Mouse (Mus musculus) kidney, embryonic 16.5 days (tissue): ENCODE results near the gene Rnf208. TPM values are rescaled to one million over a fixed set of nuclear protein-coding genes. Genes with fewer than 3 reads are reported as not detected.
"Not testable (repeated sequence)": the region's sequence is repeated elsewhere in the genome, so short reads cannot be mapped to it uniquely, and the experiment has no call there.

Source experiments
- ATAC-seq: fragments of 200-750 bp; cut with Nextera tagmentation; 2 replicates; pipeline ENCODE4 v1.8.0; 2017; ENCODE audit warnings: moderate TSS enrichment; ENCODE audit not compliant: low FRiP score, low TSS enrichment
- H3K27ac ChIP-seq: fragments of 300-500 bp; sonication (generic); 2 replicates; pipeline ENCODE4 v1.5.1; 2014; ENCODE audit warnings: low read length
- H3K27me3 ChIP-seq: fragments of 300-500 bp; sonication (generic); 2 replicates; pipeline ENCODE4 v1.6.1; 2014; ENCODE audit warnings: low read length, control low read depth, mixed read lengths; ENCODE audit not compliant: insufficient read depth
- H3K36me3 ChIP-seq: fragments of 300-500 bp; sonication (generic); 2 replicates; pipeline ENCODE4 v1.6.1; 2014; ENCODE audit warnings: low read length, control low read depth, mixed read lengths; ENCODE audit not compliant: insufficient read depth
- H3K4me1 ChIP-seq: fragments of 300-500 bp; sonication (generic); 2 replicates; pipeline ENCODE4 v1.6.1; 2014; ENCODE audit warnings: low read length, control low read depth, mixed read lengths; ENCODE audit not compliant: insufficient read depth
- H3K4me2 ChIP-seq: fragments of 300-500 bp; sonication (generic); replicated peaks from 2 replicates; pipeline ENCODE4 v1.6.1; 2014; ENCODE audit warnings: low read depth, low read length
- H3K4me3 ChIP-seq: fragments of 300-500 bp; sonication (generic); 2 replicates; pipeline ENCODE4 v1.5.1; 2014; ENCODE audit warnings: mild to moderate bottlenecking, low read length
- H3K9ac ChIP-seq: fragments of 300-500 bp; sonication (generic); replicated peaks from 2 replicates; pipeline ENCODE4 v1.6.1; 2014; ENCODE audit warnings: low read length
- H3K9me3 ChIP-seq: fragments of 300-500 bp; sonication (generic); 2 replicates; pipeline ENCODE4 v1.6.1; 2016; ENCODE audit warnings: low read length, control low read depth
- WGBS: fragments of 180-500 bp; shearing (Covaris S2); extraction: QIAGEN DNeasy Blood & Tissue Kit; methylation state at CpG from one replicate; pipeline ENCODE4 v1.1.7; 2014; 5-methylcytosine and 5-hydroxymethylcytosine counted together
- polyA plus RNA-seq: library from polyadenylated mRNA; unstranded; fragments of >200 nt; fragmentation: Nextera tagmentation; extraction: Ambion mirVana; gene quantifications from 2 replicates; pipeline ENCODE4 v1.2.1, GENCODE M21; 2015

Gene Rnf208
- polyA plus RNA-seq, 1 experiment from 2014 or later = 26.3 TPM

DNA sequence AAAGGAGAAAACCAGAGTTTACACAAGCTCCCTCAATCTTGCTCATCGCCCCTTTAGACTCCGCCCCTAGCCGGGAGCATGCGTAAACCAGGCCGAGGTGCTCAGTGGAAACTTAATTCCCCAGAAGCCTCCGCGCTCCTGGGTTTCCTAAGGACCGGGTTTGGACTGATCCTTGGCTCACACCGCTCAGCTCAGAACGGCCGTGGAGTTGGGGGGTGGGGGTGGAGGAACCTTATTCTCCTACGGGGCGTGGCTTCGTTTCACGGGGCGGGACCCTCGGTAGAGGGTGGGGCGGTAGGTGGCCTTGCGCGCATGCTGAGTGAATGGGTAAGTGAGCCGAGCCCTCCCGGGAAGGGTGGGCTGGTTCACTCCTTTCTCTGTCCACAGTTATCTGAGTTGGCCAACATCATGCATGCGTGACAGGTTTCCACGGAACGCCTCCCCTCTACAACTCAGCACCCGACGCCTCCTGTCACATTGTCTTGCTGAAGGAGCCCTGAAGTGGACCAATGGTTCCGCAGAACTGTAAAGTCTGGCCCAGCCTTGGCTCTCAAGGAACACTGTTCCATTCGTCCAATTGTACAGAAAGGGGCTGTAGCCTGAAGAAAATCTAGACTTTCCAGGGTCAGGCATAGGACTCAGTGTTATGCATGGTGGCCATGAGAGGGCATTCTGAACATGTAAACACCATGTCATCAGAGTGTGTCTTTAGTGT lies 1.2 kb upstream of the Rnf208 start:
- Histone ChIP-seq H3K36me3 (0 out of 2 replicates have a peak, but pooled peaks cover 3% of the 10 kb centered on the region), H3K9me3 (no peaks in the 10 kb centered on the region), H3K27ac (peak overlapping the region; percentile 56), H3K4me3 (peak overlapping the region; percentile 63), H3K9ac (peak overlapping the region; percentile 55), H3K4me2 (peak overlapping the region; percentile 97), H3K4me1 (peaks cover 26% of the 10 kb centered on the region), H3K27me3 (peaks cover 20% of the 10 kb centered on the region)
- ATAC-seq = peak; percentile 88
- whole genome bisulfite sequencing = 1% methylated on average over 29 of the region's 29 CpGs

DNA sequence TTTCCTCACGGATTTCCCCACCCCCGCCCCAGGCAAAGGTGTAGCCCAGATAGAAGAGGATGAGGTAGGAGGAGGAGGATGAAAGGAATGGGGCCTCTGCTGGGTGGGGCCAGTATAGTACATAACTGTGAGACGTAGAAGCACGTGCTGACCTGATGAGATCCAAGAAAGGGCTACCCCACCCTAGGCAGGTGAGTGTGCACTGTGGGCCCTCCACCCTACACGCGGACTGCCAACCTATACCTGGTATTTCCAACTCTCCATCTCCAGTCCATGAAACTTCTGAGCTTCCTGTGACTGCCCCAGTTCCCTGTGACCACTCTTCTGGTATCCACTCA lies 648 bp upstream of the Rnf208 start:
- Histone ChIP-seq H3K9ac (peak overlapping the region; percentile 78; the same call in 1 of the 2 replicates), H3K36me3 (0 out of 2 replicates have a peak, but pooled peaks cover 3% of the 10 kb centered on the region), H3K27me3 (peaks cover 20% of the 10 kb centered on the region), H3K4me3 (peak overlapping the region; percentile 63), H3K4me1 (peaks cover 26% of the 10 kb centered on the region), H3K9me3 (no peaks in the 10 kb centered on the region), H3K4me2 (peak overlapping the region; percentile 97), H3K27ac (0 out of 2 replicates have a peak overlapping the region, but pooled peaks have one; percentile 56)
- WGBS = 12% methylated on average over 6 of the region's 6 CpGs
- ATAC-seq = no peak

DNA sequence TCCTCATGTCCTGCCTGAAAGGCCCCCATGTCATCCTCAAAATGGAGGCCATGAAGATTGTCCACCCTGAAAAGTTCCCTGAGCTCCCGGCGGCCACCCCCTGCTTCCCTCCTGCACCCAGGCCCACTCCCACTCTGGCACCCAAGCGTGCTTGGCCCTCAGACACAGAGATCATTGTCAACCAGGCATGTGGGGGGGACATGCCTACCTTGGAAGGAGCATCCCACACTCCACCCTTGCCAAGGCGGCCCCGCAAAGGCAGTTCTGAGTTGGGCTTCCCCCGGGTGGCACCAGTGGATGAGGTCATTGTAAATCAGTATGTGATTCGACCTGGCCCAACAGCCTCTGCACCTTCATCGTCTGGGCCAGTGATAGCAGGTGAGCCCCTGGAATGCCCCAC lies 1.3 kb downstream of the Rnf208 start:
- peaks cover 20% of the 10 kb centered on the region for H3K27me3 ChIP-seq
- WGBS = 82% methylated on average over 8 of the region's 8 CpGs
- H3K27ac ChIP-seq = no peak overlapping the region
- H3K9me3 ChIP-seq = no peaks in the 10 kb centered on the region
- H3K36me3 ChIP-seq = peaks cover 13% of the 10 kb centered on the region
- H3K4me2 ChIP-seq = no peak overlapping the region
- peaks cover 26% of the 10 kb centered on the region for H3K4me1 ChIP-seq
- H3K9ac ChIP-seq = no peak overlapping the region
- no peak for ATAC-seq
- no peak overlapping the region for H3K4me3 ChIP-seq

DNA sequence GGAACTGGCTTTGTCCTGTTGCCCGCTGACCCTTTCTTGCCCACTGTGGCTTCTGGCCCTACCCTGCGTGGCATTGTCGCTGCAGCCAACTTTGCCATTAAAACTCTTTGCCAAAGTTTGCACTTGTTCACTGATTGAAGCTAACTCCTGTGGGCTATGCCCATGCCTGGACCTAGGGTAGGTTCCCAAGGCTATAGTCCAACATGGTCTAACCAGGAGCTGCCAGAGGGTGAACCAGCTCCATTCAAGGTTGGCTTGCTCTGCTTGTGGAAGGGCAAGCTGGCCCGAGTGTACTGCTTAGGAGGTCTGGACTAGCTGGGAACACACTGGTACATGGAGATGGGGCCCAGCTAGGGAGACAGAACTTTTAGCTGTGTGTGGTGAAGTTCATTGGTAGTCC lies 2.1 kb downstream of the Rnf208 start:
- Histone ChIP-seq H3K4me1 (peaks cover 26% of the 10 kb centered on the region), H3K9ac (no peak overlapping the region), H3K9me3 (no peaks in the 10 kb centered on the region), H3K4me2 (no peak overlapping the region), H3K27me3 (peaks cover 20% of the 10 kb centered on the region), H3K4me3 (no peak overlapping the region), H3K27ac (no peak overlapping the region), H3K36me3 (peaks cover 19% of the 10 kb centered on the region)
- ATAC-seq = no peak
- WGBS = 87% methylated on average over 4 of the region's 4 CpGs

DNA sequence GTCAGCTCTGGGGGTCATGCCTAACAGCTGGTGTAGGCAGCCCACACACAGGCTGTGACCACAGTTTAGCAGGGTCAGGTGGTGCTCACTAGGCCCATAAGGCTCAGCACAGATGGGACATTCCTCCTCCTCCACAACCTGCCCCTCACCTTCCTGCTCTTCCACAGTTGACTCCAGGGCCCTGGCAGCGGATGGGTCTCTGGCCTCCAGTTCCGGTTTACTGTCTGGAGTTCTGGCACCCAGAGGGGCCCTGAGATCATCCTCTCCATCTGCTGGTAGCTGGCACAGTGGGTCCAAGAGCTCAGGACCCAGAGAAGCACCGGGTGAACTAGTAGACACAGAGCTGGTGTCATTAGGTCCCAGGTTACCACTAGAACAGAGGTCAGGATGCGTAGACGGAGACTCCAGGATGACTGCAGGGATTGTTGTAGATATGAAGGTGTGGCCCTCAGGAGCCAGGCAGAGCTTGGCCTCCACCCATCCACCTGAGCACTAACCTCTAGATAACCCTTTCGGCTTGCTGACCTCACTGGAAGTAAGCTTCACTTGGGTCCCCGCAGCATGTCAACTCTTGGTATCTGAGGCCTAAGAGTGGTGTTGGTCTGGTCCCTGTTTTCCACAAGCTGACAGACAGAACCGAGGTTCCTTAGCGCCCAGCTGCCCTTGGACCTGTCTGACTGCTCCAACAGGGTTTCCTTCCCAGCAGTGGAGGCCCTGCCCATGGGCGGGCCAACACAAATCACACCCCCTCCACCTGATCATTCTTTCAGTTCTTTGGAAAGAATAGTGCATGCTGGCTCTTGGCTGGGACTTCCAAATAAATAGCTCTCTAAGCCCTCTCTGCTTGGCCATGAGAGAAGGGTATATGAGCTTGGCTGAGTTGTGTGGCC lies 4.4 kb downstream of the Rnf208 start, which contains the start of gene AL732309.1:
Gene AL732309.1 (minus strand): TSS at position 681 of the 890 bp plus-strand sequence.
- Histone ChIP-seq H3K27ac (no peak within 1 kb of the TSS), H3K4me1 (peaks cover 15% of the 10 kb centered on the region), H3K4me2 (no peak within 1 kb of the TSS), H3K36me3 (peaks cover 38% of the 10 kb centered on the region), H3K9ac (no peak within 1 kb of the TSS), H3K4me3 (no peak within 1 kb of the TSS), H3K9me3 (no peaks in the 10 kb centered on the region), H3K27me3 (peaks cover 17% of the 10 kb centered on the region)
- no peak for ATAC-seq
- WGBS = 82% methylated on average over 10 of the region's 10 CpGs

DNA sequence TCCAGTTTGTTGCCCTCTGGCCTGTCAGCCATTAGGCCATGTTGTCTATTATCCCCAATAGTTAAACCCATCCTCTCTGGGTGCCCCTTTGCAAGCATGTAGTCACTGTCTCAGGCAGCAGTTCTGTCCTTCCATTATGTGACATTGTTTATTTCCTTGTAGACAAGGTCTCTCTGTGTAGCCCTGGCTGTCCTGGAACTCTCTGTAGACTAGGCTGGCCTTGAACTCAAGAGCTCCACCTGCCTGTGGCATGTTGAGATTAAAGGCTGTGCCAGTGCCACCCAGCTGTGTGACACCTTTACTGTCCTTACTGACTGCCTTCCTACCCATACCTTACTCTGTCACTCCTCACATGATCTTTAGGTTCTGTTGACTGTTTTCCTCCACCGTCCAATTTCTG lies 10.3 kb downstream of the Rnf208 start:
- H3K4me2 ChIP-seq = no peak overlapping the region
- no peaks in the 10 kb centered on the region for H3K27me3 ChIP-seq
- no peak for ATAC-seq
- H3K36me3 ChIP-seq = peaks cover 41% of the 10 kb centered on the region
- 82% methylated on average over 1 of the region's 1 CpGs for WGBS
- H3K9me3 ChIP-seq = no peaks in the 10 kb centered on the region
- no peak overlapping the region for H3K9ac ChIP-seq
- no peak overlapping the region for H3K4me3 ChIP-seq
- H3K4me1 ChIP-seq = peaks cover 17% of the 10 kb centered on the region
- H3K27ac ChIP-seq = no peak overlapping the region

DNA sequence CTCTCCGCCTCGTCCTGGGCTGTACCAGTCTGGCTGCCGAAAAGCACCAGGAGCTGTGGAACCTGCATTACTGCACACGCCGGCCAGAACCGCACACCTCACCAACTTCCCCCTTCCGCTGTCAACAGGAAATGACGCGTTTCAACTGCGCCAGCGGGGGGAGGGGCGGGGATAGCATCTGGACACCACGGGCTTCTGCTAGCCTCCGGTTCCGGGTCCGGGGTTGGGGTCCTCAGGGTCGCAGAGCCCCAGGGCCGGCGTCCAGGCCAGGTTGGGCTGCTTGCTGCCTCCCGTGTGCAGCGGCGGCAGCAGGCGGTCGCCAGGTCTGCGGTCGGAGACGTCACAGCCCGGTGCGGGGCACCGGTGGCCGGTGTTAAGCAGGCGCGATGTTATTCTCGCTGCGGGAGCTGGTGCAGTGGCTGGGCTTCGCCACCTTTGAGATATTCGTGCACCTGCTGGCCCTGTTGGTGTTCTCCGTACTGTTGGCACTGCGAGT lies 13.3 kb downstream of the Rnf208 start, which contains the start of gene Tmem203:
Gene Tmem203 (plus strand): TSS at position 156 of the 496 bp plus-strand sequence.
- peaks cover 18% of the 10 kb centered on the region for H3K36me3 ChIP-seq
- peak within 1 kb of the TSS; percentile 99 for H3K4me2 ChIP-seq
- peak; percentile 89 for ATAC-seq
- peak within 1 kb of the TSS; percentile 98 for H3K4me3 ChIP-seq
- WGBS = 0% methylated on average over 39 of the region's 39 CpGs
- H3K9me3 ChIP-seq = no peaks in the 10 kb centered on the region
- H3K27ac ChIP-seq = peak within 1 kb of the TSS; percentile 76
- no peaks in the 10 kb centered on the region for H3K27me3 ChIP-seq
- H3K9ac ChIP-seq = peak within 1 kb of the TSS; percentile 93
- H3K4me1 ChIP-seq = peaks cover 17% of the 10 kb centered on the region

DNA sequence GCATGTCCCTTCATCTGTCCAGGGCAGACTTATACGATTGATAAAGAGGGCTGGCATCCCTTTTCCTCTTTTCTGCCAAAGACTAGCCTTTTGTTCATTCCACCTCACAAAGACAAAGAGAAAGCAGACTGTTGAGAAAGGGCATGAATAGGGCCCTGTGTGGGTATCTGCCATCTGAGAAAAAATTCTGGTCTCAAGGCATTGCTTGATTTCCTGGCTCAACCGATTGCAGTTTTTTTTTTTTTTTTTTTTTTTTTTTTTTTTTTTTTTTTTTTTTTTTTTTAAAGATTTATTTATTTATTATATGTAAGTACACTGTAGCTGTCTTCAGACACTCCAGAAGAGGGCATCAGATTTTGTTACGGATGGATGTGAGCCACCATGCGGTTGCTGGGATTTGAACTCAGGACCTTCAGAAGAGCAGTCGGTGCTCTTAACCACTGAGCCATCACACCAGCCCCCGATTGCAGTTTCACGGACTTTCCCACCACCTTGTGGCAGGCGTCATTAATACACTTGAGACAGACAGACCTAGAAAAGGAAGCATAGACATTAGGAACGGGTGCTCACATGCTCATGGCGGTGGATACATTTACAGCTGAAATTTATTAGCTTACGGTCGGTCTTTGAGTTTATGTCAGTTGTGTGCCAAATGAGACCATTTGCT lies 14.5 kb downstream of the Rnf208 start:
- Histone ChIP-seq H3K9ac (peak overlapping the region; percentile 93), H3K4me1 (peaks cover 17% of the 10 kb centered on the region), H3K4me2 (peak overlapping the region; percentile 99), H3K4me3 (peak overlapping the region; percentile 98)
- ATAC-seq, H3K27ac ChIP-seq, H3K27me3 ChIP-seq, H3K9me3 ChIP-seq, H3K36me3 ChIP-seq: not testable (repeated sequence)
- 53% methylated on average over 10 of the region's 12 CpGs for WGBS

DNA sequence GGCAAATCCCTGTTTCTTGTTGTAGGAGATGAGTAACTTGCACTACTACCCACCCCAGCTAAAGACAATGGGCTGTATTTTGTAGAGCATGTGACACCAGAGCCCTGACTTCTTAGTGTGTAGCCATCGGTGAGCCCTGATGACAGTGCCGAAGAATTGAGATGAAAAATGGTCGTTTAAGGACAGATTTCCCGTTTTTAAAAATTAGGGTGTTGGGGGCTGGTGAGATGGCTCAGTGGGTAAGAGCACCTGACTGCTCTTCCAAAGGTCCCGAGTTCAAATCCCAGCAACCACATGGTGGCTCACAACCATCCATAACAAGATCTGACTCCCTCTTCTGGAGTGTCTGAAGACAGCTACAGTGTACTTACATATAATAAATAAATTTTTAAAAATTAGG lies 15.2 kb downstream of the Rnf208 start:
- H3K9ac ChIP-seq, H3K27ac ChIP-seq, H3K4me2 ChIP-seq, ATAC-seq, H3K4me3 ChIP-seq, H3K9me3 ChIP-seq, H3K36me3 ChIP-seq, H3K27me3 ChIP-seq: not testable (repeated sequence)
- WGBS = 90% methylated on average over 5 of the region's 5 CpGs
- peaks cover 17% of the 10 kb centered on the region for H3K4me1 ChIP-seq
